Mouse (Mus musculus) stomach, embryonic 16.5 days (tissue): ENCODE results near the gene AA986860. TPM values are rescaled to one million over a fixed set of nuclear protein-coding genes. Genes with fewer than 3 reads are reported as not detected.

Experiments used
- ATAC-seq: fragments of 200-750 bp; cut with Nextera tagmentation; 2 replicates; pipeline ENCODE4 v1.8.0; 2017; ENCODE audit warnings: moderate number of reproducible peaks, moderate TSS enrichment; ENCODE audit not compliant: insufficient read depth, low FRiP score
- H3K27ac ChIP-seq: fragments of 300-500 bp; sonication (generic); 2 replicates; pipeline ENCODE4 v1.5.1; 2014; ENCODE audit warnings: low read length
- H3K27me3 ChIP-seq: fragments of 300-500 bp; sonication (generic); 2 replicates; pipeline ENCODE4 v1.6.1; 2014; ENCODE audit warnings: low read length, control low read depth, mixed read lengths; ENCODE audit not compliant: control insufficient read depth, insufficient read depth
- H3K36me3 ChIP-seq: fragments of 300-500 bp; sonication (generic); 2 replicates; pipeline ENCODE4 v1.6.1; 2014; ENCODE audit warnings: low read length; ENCODE audit not compliant: control insufficient read depth, insufficient read depth
- H3K4me1 ChIP-seq: fragments of 300-500 bp; sonication (generic); 2 replicates; pipeline ENCODE4 v1.6.1; 2014; ENCODE audit warnings: low read length, control low read depth, mixed read lengths; ENCODE audit not compliant: control insufficient read depth, insufficient read depth
- H3K4me2 ChIP-seq: fragments of 300-500 bp; sonication (generic); 2 replicates; pipeline ENCODE4 v1.6.1; 2014; ENCODE audit warnings: low read depth, low read length, mixed read lengths
- H3K4me3 ChIP-seq: fragments of 300-500 bp; sonication (generic); replicated peaks from 2 replicates; pipeline ENCODE4 v1.5.1; 2014; ENCODE audit warnings: mild to moderate bottlenecking, low read length
- H3K9ac ChIP-seq: fragments of 300-500 bp; sonication (generic); 2 replicates; pipeline ENCODE4 v1.6.1; 2014; ENCODE audit warnings: low read length
- H3K9me3 ChIP-seq: fragments of 300-500 bp; sonication (generic); replicated peaks from 2 replicates; pipeline ENCODE4 v1.6.1; 2016; ENCODE audit warnings: low read length, control low read depth; ENCODE audit not compliant: control insufficient read depth
- WGBS: fragments of 180-500 bp; shearing (Covaris S2); extraction: QIAGEN DNeasy Blood & Tissue Kit; methylation state at CpG from one replicate; pipeline ENCODE4 v1.1.7; 2014; 5-methylcytosine and 5-hydroxymethylcytosine counted together
- polyA plus RNA-seq: library from polyadenylated mRNA; unstranded; fragments of >200 nt; fragmentation: Nextera tagmentation; extraction: Ambion mirVana; gene quantifications from 2 replicates; pipeline ENCODE4 v1.2.1, GENCODE M21; 2015

AA986860 gene
- polyA plus RNA-seq, 1 experiment from 2014 or later = 44.2 TPM

DNA sequence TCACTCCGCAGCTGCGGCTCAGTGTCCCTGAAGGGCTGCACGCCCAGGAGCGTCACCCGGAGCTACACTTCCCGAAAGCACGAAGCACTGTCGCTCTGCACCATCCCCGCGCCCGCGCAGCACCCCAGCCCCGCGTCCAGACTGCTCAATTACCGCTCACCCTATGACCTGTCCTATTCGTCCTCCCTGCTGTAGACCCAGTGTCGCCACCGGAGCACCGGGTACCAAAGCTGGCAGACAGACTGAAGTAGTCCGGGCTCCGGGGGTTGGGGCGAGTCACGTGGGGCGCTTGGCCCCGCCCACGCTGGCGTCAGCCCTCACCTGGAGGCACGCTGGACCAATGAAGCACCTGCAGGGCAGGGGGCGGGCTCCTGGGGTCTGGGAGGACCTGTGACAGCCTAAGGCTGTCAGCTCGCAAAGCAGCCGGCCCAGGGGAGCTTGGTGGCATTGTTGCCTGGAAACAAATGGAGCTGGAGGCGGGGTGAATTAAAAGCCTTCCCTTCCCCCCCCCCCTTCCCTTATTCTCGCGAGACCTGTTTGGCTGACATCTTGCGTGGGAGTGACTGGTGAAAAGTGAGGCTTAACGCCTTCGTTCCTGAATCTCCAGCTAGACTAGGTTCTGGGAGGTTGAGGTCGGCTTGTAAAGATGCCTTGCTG, 16.1 kb upstream of the AA986860 start, which contains the start of gene Gm29427:
TSS of gene Gm29427 (minus strand) at position 239 of the 657 bp plus-strand sequence.
- Histone ChIP-seq H3K9me3 (no peaks in the 10 kb centered on the region), H3K27ac (peak within 1 kb of the TSS; percentile 94), H3K9ac (peak within 1 kb of the TSS; percentile 98), H3K4me2 (peak within 1 kb of the TSS; percentile 86), H3K27me3 (no peaks in the 10 kb centered on the region), H3K36me3 (no peaks in the 10 kb centered on the region), H3K4me3 (peak within 1 kb of the TSS; percentile 98), H3K4me1 (peaks cover 14% of the 10 kb centered on the region)
- peak; percentile 97 for ATAC-seq
- under 1% methylated on average over 38 of the region's 38 CpGs for WGBS

DNA sequence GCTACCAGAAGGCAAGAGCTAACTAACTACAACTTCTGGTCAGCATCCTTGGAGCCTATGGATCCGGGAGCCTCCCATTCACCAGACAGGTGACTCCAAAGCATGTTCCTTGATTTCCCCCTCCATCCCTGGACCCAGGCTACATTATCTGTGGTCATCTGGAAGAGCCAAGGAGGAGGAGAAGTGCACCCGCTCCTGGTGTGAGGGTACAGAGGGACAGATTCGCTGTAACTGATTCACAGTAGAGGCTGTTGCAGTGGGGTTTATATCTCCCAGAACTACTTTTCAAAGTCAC, 15.6 kb upstream of the AA986860 start:
- peak overlapping the region; percentile 86 for H3K4me2 ChIP-seq
- no peaks in the 10 kb centered on the region for H3K9me3 ChIP-seq
- peak; percentile 6; the same call in 1 of the 2 replicates for ATAC-seq
- 0% methylated on average over 3 of the region's 3 CpGs for WGBS
- no peaks in the 10 kb centered on the region for H3K36me3 ChIP-seq
- peak overlapping the region; percentile 98 for H3K4me3 ChIP-seq
- H3K27ac ChIP-seq = peak overlapping the region; percentile 94
- peaks cover 14% of the 10 kb centered on the region for H3K4me1 ChIP-seq
- H3K27me3 ChIP-seq = no peaks in the 10 kb centered on the region
- peak overlapping the region; percentile 98 for H3K9ac ChIP-seq

DNA sequence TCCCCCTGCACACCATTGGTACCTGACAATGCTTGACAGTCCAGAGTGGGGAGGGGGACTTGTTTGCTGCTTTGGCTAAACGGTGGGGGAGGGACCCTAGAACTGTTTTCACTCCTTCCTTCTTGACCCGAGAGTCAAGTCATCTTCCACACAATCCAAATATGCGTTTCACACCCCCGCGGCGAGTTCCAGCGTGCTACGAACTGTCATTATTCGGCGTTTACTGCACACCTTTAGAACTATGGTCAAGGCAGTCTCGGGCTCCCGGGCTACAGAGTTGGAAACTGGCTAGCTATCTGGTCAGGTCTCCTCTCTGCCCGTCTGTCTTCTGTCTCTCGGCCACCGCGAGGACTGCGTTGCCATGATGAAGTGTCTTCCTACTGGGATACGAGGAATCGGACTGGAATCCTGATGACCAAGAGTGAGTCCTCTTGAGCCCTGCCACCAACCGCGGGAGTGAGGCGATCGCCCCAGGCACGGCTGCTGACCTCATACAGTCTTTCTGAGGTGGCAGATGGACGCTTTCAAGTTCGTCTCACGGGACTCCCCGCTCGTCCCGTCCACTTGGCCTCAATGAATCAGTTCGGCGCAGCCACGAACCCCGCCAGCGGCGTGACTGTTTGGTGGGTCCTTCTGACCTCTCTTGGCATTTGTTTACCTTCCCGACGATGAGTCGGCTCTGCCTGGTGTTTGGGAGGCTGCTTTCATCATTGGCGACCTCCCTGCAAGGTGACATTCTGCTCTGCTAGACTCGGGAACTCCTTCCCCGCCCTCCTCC, 15.1 kb upstream of the AA986860 start:
- Histone ChIP-seq H3K27me3 (no peaks in the 10 kb centered on the region), H3K27ac (peak overlapping the region; percentile 94), H3K9me3 (no peaks in the 10 kb centered on the region), H3K4me1 (peaks cover 14% of the 10 kb centered on the region), H3K36me3 (no peaks in the 10 kb centered on the region), H3K4me2 (peak overlapping the region; percentile 86), H3K4me3 (peak overlapping the region; percentile 98), H3K9ac (peak overlapping the region; percentile 98)
- 0 out of 2 replicates have a peak, but pooled peaks have one; percentile 0 for ATAC-seq
- under 1% methylated on average over 42 of the region's 42 CpGs for WGBS

DNA sequence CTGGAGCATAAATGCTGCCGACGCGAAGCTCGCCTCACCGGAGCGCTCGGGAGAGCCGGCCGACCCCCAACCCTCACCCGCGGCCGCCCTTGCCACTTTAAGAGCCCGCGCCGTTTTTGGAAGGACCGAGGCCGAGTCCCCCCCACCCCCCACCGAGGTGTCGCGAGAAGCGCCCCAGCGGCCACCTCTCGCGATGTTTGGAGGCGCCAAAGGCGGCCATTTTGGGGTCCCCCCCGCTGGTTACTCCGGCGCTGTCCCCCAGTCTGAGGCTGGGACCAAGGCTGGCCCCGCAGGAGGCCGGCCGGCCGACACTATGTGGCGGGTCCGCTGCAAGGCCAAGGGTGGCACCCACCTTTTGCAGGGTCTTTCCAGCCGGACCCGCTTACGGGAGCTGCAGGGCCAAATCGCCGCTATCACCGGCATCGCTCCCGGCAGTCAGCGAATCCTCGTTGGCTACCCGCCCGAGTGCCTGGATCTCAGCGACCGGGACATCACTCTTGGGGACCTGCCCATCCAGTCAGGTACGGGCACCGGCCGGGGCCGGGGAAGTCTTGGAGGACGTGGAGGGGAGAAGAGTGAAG, 14.4 kb upstream of the AA986860 start, which contains the start of gene Yod1:
TSS of gene Yod1 (plus strand) at position 37 of the 581 bp plus-strand sequence.
- peak; percentile 76 for ATAC-seq
- H3K27ac ChIP-seq = peak within 1 kb of the TSS; percentile 94
- no peaks in the 10 kb centered on the region for H3K9me3 ChIP-seq
- WGBS = under 1% methylated on average over 54 of the region's 54 CpGs
- peaks cover 14% of the 10 kb centered on the region for H3K4me1 ChIP-seq
- H3K9ac ChIP-seq = peak within 1 kb of the TSS; percentile 98
- peak within 1 kb of the TSS; percentile 86 for H3K4me2 ChIP-seq
- H3K27me3 ChIP-seq = no peaks in the 10 kb centered on the region
- H3K4me3 ChIP-seq = peak within 1 kb of the TSS; percentile 98
- H3K36me3 ChIP-seq = no peaks in the 10 kb centered on the region

DNA sequence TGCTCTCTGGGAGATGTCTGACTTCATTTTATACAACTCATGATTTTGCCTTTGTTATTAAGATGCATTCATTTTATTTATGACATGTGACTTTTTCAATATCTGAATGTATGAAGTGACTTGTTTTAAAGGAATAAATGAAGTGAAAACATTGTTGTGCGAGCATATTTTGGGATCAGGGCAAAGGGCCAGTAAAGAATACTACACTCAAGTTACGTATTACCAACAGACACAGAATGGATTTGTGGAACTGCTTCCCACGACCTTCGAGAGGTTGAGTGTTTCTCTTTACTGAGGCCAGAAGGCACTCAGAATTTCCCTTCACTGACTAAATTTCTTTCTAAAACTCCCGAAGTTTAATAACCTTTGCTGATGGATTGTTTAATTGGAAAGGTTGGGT, 7.6 kb upstream of the AA986860 start:
- Histone ChIP-seq H3K9ac (no peak overlapping the region), H3K4me2 (no peak overlapping the region), H3K27me3 (no peaks in the 10 kb centered on the region), H3K4me1 (peaks cover under 1% of the 10 kb centered on the region; the same call in 1 of the 2 replicates), H3K36me3 (no peaks in the 10 kb centered on the region), H3K4me3 (no peak overlapping the region), H3K9me3 (no peaks in the 10 kb centered on the region), H3K27ac (no peak overlapping the region)
- no peak for ATAC-seq
- 83% methylated on average over 5 of the region's 5 CpGs for WGBS

DNA sequence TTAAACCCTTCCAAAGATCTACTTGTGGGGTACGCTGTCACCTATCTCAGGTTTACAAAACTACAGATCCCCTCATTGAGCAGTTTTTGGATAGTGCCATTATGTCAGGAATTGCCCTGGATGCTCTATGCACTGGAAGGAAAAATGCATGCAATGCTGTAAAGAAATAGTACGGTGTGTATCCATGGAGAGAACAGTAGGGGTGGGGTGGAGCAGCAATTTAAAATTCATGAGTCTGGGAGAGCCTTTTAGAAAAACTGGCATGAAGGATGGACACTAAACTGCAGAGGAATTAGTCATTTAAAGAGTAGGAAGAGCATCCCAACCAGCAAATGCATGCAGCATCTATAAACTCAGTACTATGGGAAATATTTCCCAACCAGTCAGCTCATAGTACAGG, 5.4 kb upstream of the AA986860 start:
- H3K27ac ChIP-seq = no peak overlapping the region
- 94% methylated on average over 2 of the region's 2 CpGs for WGBS
- H3K9me3 ChIP-seq = no peaks in the 10 kb centered on the region
- H3K4me1 ChIP-seq = no peaks in the 10 kb centered on the region
- no peaks in the 10 kb centered on the region for H3K27me3 ChIP-seq
- no peak overlapping the region for H3K4me2 ChIP-seq
- ATAC-seq = no peak
- H3K36me3 ChIP-seq = no peaks in the 10 kb centered on the region
- no peak overlapping the region for H3K9ac ChIP-seq
- H3K4me3 ChIP-seq = no peak overlapping the region

DNA sequence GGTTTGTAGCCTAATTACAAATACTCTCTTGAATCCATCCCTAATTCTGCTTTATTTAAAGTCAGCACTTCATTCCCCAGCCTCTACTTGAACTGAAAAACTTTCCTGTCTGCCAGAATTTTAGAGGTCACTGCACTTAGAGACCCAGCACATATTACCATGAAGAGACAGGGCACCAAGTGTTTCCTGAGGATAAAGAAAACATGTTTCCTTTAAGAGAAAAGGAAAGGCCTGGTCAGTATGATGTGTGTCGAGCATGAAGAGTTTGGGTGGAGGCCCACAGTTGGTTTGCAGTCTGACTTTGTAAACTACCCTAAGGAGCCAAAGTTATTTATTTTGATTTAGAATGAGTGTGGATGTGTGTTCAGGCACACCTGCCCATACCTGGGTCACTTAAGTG, 3.7 kb upstream of the AA986860 start:
- H3K27ac ChIP-seq = no peak overlapping the region
- H3K36me3 ChIP-seq = no peaks in the 10 kb centered on the region
- H3K9ac ChIP-seq = no peak overlapping the region
- H3K4me1 ChIP-seq = 0 out of 2 replicates have a peak, but pooled peaks cover 4% of the 10 kb centered on the region
- H3K9me3 ChIP-seq = no peaks in the 10 kb centered on the region
- no peak overlapping the region for H3K4me3 ChIP-seq
- WGBS = 43% methylated on average over 1 of the region's 1 CpGs
- no peak for ATAC-seq
- H3K4me2 ChIP-seq = no peak overlapping the region
- H3K27me3 ChIP-seq = no peaks in the 10 kb centered on the region

DNA sequence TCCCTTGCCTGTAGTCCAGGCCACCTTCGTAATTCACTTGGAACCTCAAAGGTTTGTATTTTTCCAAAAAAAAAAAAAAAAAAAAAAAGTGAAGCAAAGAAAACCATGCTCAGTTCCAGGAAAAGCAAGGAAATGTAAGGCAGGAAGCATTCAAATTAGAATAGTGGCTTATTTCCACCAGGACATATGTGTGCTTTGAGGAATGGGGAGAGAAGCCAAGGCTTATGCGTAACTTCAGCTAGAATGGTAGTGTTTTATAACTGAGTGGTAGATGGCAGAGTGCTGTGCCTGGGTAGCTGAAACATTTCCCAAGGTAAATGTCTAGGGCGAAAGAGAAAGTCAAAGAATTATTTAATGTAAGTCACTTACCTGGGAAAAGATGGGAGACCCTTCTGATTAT, 3.1 kb upstream of the AA986860 start:
- H3K9ac ChIP-seq = no peak overlapping the region
- H3K4me3 ChIP-seq = no peak overlapping the region
- no peak for ATAC-seq
- no peaks in the 10 kb centered on the region for H3K27me3 ChIP-seq
- H3K27ac ChIP-seq = no peak overlapping the region
- 0 out of 2 replicates have a peak, but pooled peaks cover 4% of the 10 kb centered on the region for H3K4me1 ChIP-seq
- H3K9me3 ChIP-seq = no peaks in the 10 kb centered on the region
- no peaks in the 10 kb centered on the region for H3K36me3 ChIP-seq
- 92% methylated on average over 3 of the region's 3 CpGs for WGBS
- H3K4me2 ChIP-seq = no peak overlapping the region

DNA sequence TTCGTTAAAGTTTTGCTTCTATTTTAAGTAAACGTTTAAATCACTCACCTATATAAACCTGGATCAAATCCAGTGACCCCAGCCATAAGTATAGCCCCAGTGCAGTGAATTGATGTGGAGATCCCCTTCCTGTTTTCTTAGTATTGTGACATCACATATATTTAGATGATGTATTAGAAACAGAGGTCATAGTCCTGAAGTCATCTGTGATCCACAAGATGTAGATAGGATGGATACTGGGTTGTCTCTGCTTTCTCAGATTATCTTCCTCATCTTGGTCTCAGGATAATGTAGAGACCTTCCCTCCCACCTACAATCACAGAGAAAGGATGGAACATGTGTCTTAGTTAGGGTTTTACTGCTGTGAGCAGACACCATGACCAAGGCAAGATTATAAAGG, 2.6 kb upstream of the AA986860 start, which contains the start of gene Pfkfb2:
TSS of gene Pfkfb2 (minus strand) at position 101 of the 400 bp plus-strand sequence.
- ATAC-seq = no peak
- Histone ChIP-seq H3K4me1 (0 out of 2 replicates have a peak, but pooled peaks cover 4% of the 10 kb centered on the region), H3K27me3 (no peaks in the 10 kb centered on the region), H3K27ac (no peak within 1 kb of the TSS), H3K36me3 (no peaks in the 10 kb centered on the region), H3K4me3 (no peak within 1 kb of the TSS), H3K9ac (no peak within 1 kb of the TSS), H3K4me2 (no peak within 1 kb of the TSS), H3K9me3 (no peaks in the 10 kb centered on the region)
- 75% methylated on average over 2 of the region's 2 CpGs for WGBS
